Mouse (Mus musculus): ENCODE data around the gene Adck2. TPM values are rescaled to one million over a fixed set of nuclear protein-coding genes. Genes with fewer than 3 reads are reported as not detected.

Gene Adck2
- total RNA-seq, 2 experiments from 2014 or later = 31.4 to 32.8 TPM

GRCm38 (mm10) chr6:39556900-39557659 lies 16.6 kb upstream of the Adck2 start:
- DNase-seq (ENCODE audit: low spot score in 2 of 2) = peak in 1 of 2 experiments; percentile 40

GRCm38 (mm10) chr6:39557723-39558261 lies 15.9 kb upstream of the Adck2 start, which contains the start of gene Dennd2a:
TSS of gene Dennd2a (minus strand) at chr6:39557867.
- DNase-seq (ENCODE audit: low spot score in 2 of 2) = peak; percentile 43 to 64

- DNase-seq (ENCODE audit: low spot score in 2 of 2) = no peak
Observed at GRCm38 (mm10) chr6:39559276-39559939, 14.3 kb upstream of the Adck2 start.

- DNase-seq (ENCODE audit: low spot score in 2 of 2) = peak in 1 of 2 experiments; percentile 60
Observed at GRCm38 (mm10) chr6:39562166-39563015, 11.3 kb upstream of the Adck2 start.

GRCm38 (mm10) chr6:39567528-39567927 lies 6.1 kb upstream of the Adck2 start:
- no peak for DNase-seq (ENCODE audit: low spot score in 2 of 2)

GRCm38 (mm10) chr6:39570426-39570825 lies 3.2 kb upstream of the Adck2 start:
- DNase-seq (ENCODE audit: low spot score in 2 of 2) = no peak

- peak in 1 of 2 experiments; percentile 12 for DNase-seq (ENCODE audit: low spot score in 2 of 2)
Observed at GRCm38 (mm10) chr6:39574555-39574869, 839 bp downstream of the Adck2 start.

GRCm38 (mm10) chr6:39574951-39575350 lies 1.3 kb downstream of the Adck2 start:
- no peak for DNase-seq (ENCODE audit: low spot score in 2 of 2)

GRCm38 (mm10) chr6:39579552-39579951 lies 5.9 kb downstream of the Adck2 start:
- no peak for DNase-seq (ENCODE audit: low spot score in 2 of 2)

- no peak for DNase-seq (ENCODE audit: low spot score in 2 of 2)
Observed at GRCm38 (mm10) chr6:39580558-39580957, 6.9 kb downstream of the Adck2 start.

GRCm38 (mm10) chr6:39581087-39581784 lies 7.6 kb downstream of the Adck2 start:
- DNase-seq (ENCODE audit: low spot score in 2 of 2) = no peak

- DNase-seq (ENCODE audit: low spot score in 2 of 2) = no peak
Observed at GRCm38 (mm10) chr6:39585517-39585916, 11.8 kb downstream of the Adck2 start, which contains the start of gene Gm42420. TSS of gene Gm42420 (plus strand) at chr6:39585753.

GRCm38 (mm10) chr6:39591481-39591880 lies 17.8 kb downstream of the Adck2 start:
- no peak for DNase-seq (ENCODE audit: low spot score in 2 of 2)

- DNase-seq (ENCODE audit: low spot score in 2 of 2) = peak; percentile 77 to 85
Observed at GRCm38 (mm10) chr6:39592401-39593214, 18.9 kb downstream of the Adck2 start, which contains the start of gene Ndufb2. TSS of gene Ndufb2 (plus strand) at chr6:39592574.

- no peak for DNase-seq (ENCODE audit: low spot score in 2 of 2)
Observed at GRCm38 (mm10) chr6:39600851-39601250, 27.2 kb downstream of the Adck2 start.

GRCm38 (mm10) chr6:39601828-39602227 lies 28.2 kb downstream of the Adck2 start:
- DNase-seq (ENCODE audit: low spot score in 2 of 2) = no peak

GRCm38 (mm10) chr6:39604565-39604964 lies 30.9 kb downstream of the Adck2 start:
- DNase-seq (ENCODE audit: low spot score in 2 of 2) = no peak

GRCm38 (mm10) chr6:39606056-39606455 lies 32.4 kb downstream of the Adck2 start:
- no peak for DNase-seq (ENCODE audit: low spot score in 2 of 2)

- no peak for DNase-seq (ENCODE audit: low spot score in 2 of 2)
Observed at GRCm38 (mm10) chr6:39606862-39607261, 33.2 kb downstream of the Adck2 start.

GRCm38 (mm10) chr6:39607365-39607764 lies 33.7 kb downstream of the Adck2 start:
- DNase-seq (ENCODE audit: low spot score in 2 of 2) = no peak

Measured in adrenal gland, postnatal 4 days (tissue).